Mouse (Mus musculus) kidney, adult 2 months (tissue): ENCODE results near the gene Olfr920. TPM values are rescaled to one million over a fixed set of nuclear protein-coding genes. Genes with fewer than 3 reads are reported as not detected.
A peak's percentile ranks its signal among the peaks of the same experiment; 100 is the strongest.

Experiments
- DNase-seq: peaks from one replicate; pipeline ENCODE4 v3.0.0; 2021
- H3K27ac ChIP-seq: fragments of 200-500 bp; 2 replicates; pipeline ENCODE4 v1.5.1; 2012; ENCODE audit warnings: low read depth, low read length, control low read depth, inconsistent platforms; ENCODE audit not compliant: insufficient read depth
- H3K27me3 ChIP-seq: fragments of 200-500 bp; replicated peaks from 2 replicates; pipeline ENCODE4 v1.6.1; 2012; ENCODE audit warnings: mild to moderate bottlenecking, moderate library complexity, low read length, inconsistent platforms; ENCODE audit not compliant: control insufficient read depth, insufficient read depth
- H3K36me3 ChIP-seq: fragments of 200-500 bp; 2 replicates; pipeline ENCODE4 v1.6.1; 2012; ENCODE audit warnings: mild to moderate bottlenecking, moderate library complexity, low read length, inconsistent platforms; ENCODE audit not compliant: control insufficient read depth, insufficient read depth
- H3K4me1 ChIP-seq: fragments of 200-500 bp; 2 replicates; pipeline ENCODE4 v1.6.1; 2011; ENCODE audit warnings: low read length; ENCODE audit not compliant: control insufficient read depth, insufficient read depth
- H3K4me3 ChIP-seq: fragments of 200-500 bp; 2 replicates; pipeline ENCODE4 v1.5.1; 2011; ENCODE audit warnings: mild to moderate bottlenecking, low read depth, low read length, control low read depth; ENCODE audit not compliant: insufficient read depth
- CTCF ChIP-seq: fragments of 200-500 bp; conservative IDR thresholded peaks from 2 replicates; pipeline ENCODE4 v1.5.1; 2011; ENCODE audit warnings: low read depth, mild to moderate bottlenecking, control low read depth, low read length, moderate library complexity, mixed read lengths; ENCODE audit not compliant: insufficient read depth, insufficient read length
- POLR2A ChIP-seq: fragments of 200-500 bp; IDR thresholded peaks from one replicate; pipeline ENCODE4 v1.6.1; 2011; ENCODE audit warnings: low read depth, low read length, control low read depth
- WGBS: fragments of 180-500 bp; shearing (Covaris S2); methylation state at CpG from one replicate; pipeline ENCODE4 v1.1.7; 2018; 5-methylcytosine and 5-hydroxymethylcytosine counted together
- polyA plus RNA-seq: library from polyadenylated mRNA; depleted of rRNA; stranded (reverse); fragments of >200 nt; gene quantifications from 2 replicates; pipeline ENCODE4 v1.2.3, GENCODE M21; 2012; rRNA removed

Olfr920 gene
- 0.07 and 0.11 TPM in 2 replicates for polyA plus RNA-seq

GRCm38 (mm10) chr9:38751999-38752398 is at the start of gene Olfr920:
Gene Olfr920, plus strand, starts transcription at chr9:38752299.
- H3K27me3 ChIP-seq: no peaks in the 10 kb centered on the region
- H3K36me3 ChIP-seq: no peaks in the 10 kb centered on the region
- 100% methylated on average over 1 of the region's 1 CpGs for WGBS
- DNase-seq: no peak
- H3K4me1 ChIP-seq: no peaks in the 10 kb centered on the region
- TF ChIP-seq POLR2A (no peak), CTCF (no peak)
- no peak within 1 kb of the TSS for H3K27ac ChIP-seq
- H3K4me3 ChIP-seq: no peak within 1 kb of the TSS

- Histone ChIP-seq H3K4me3 (peak within 1 kb of the TSS; percentile 85), H3K27me3 (no peaks in the 10 kb centered on the region), H3K27ac (peak within 1 kb of the TSS; percentile 68), H3K4me1 (peaks cover 5% of the 10 kb centered on the region), H3K36me3 (no peaks in the 10 kb centered on the region; the same call in 1 of the 2 replicates)
- WGBS: 0% methylated on average over 4 of the region's 4 CpGs
- DNase-seq: peak; percentile 79
- no peak for TF ChIP-seq CTCF
Observed at GRCm38 (mm10) chr9:38718102-38718501, 34.0 kb upstream of the Olfr920 start, which contains the start of gene Vwa5a. Gene Vwa5a, plus strand, starts transcription at chr9:38718268.

- 0% methylated on average over 3 of the region's 3 CpGs for WGBS
- Histone ChIP-seq H3K4me3 (peak overlapping the region; percentile 85), H3K27me3 (no peaks in the 10 kb centered on the region), H3K4me1 (peaks cover 5% of the 10 kb centered on the region), H3K27ac (peak overlapping the region; percentile 68), H3K36me3 (peaks cover 5% of the 10 kb centered on the region)
- TF ChIP-seq CTCF (no peak), POLR2A (no peak)
- DNase-seq: peak; percentile 22
Observed at GRCm38 (mm10) chr9:38718927-38719441, 33.1 kb upstream of the Olfr920 start.

- DNase-seq: no peak
- TF ChIP-seq CTCF (no peak), POLR2A (no peak)
- Histone ChIP-seq H3K27me3 (no peaks in the 10 kb centered on the region), H3K4me1 (peaks cover 5% of the 10 kb centered on the region), H3K36me3 (peaks cover 14% of the 10 kb centered on the region), H3K27ac (no peak overlapping the region), H3K4me3 (no peak overlapping the region)
- 100% methylated on average over 1 of the region's 1 CpGs for WGBS
Observed at GRCm38 (mm10) chr9:38724044-38724443, 28.1 kb upstream of the Olfr920 start.

- 69% methylated on average over 3 of the region's 3 CpGs for WGBS
- H3K27ac ChIP-seq: no peak overlapping the region
- H3K4me3 ChIP-seq: no peak overlapping the region
- TF ChIP-seq POLR2A (no peak), CTCF (no peak)
- H3K27me3 ChIP-seq: no peaks in the 10 kb centered on the region
- H3K4me1 ChIP-seq: no peaks in the 10 kb centered on the region
- no peak for DNase-seq
- H3K36me3 ChIP-seq: peaks cover 14% of the 10 kb centered on the region
Observed at GRCm38 (mm10) chr9:38728218-38728617, 23.9 kb upstream of the Olfr920 start.

GRCm38 (mm10) chr9:38741408-38741807 is 10.7 kb upstream of the Olfr920 start:
- Histone ChIP-seq H3K27me3 (no peaks in the 10 kb centered on the region), H3K4me3 (no peak overlapping the region), H3K27ac (no peak overlapping the region), H3K36me3 (peaks cover 4% of the 10 kb centered on the region), H3K4me1 (no peaks in the 10 kb centered on the region)
- no peak for TF ChIP-seq POLR2A
- no peak for TF ChIP-seq CTCF
- WGBS: 96% methylated on average over 1 of the region's 1 CpGs
- DNase-seq: no peak

GRCm38 (mm10) chr9:38744619-38745315 is 7.3 kb upstream of the Olfr920 start:
- Histone ChIP-seq H3K4me3 (no peak overlapping the region), H3K4me1 (no peaks in the 10 kb centered on the region), H3K27ac (no peak overlapping the region), H3K27me3 (no peaks in the 10 kb centered on the region), H3K36me3 (no peaks in the 10 kb centered on the region; the same call in none of the 2 replicates)
- WGBS: 95% methylated on average over 4 of the region's 4 CpGs
- no peak for DNase-seq
- TF ChIP-seq POLR2A (no peak), CTCF (no peak)

- no peaks in the 10 kb centered on the region for H3K4me1 ChIP-seq
- no peaks in the 10 kb centered on the region for H3K36me3 ChIP-seq
- TF ChIP-seq CTCF (no peak), POLR2A (no peak)
- H3K27ac ChIP-seq: no peak within 1 kb of the TSS
- H3K4me3 ChIP-seq: no peak within 1 kb of the TSS
- DNase-seq: no peak
- H3K27me3 ChIP-seq: no peaks in the 10 kb centered on the region
Observed at GRCm38 (mm10) chr9:38772768-38773167, 20.7 kb downstream of the Olfr920 start, which contains the start of gene Olfr921. Gene Olfr921, plus strand, starts transcription at chr9:38773068.
